Mouse (Mus musculus) stomach, postnatal 0 days (tissue): ENCODE results near the gene Gabpb2.

ENCODE experiments used
- CTCF ChIP-seq: IDR thresholded peaks from 2 replicates; pipeline ENCODE4 v1.5.1; 2016; ENCODE audit warnings: antibody characterized with exemption, low read depth, mild to moderate bottlenecking, moderate library complexity
- EP300 ChIP-seq: optimal IDR thresholded peaks from 2 replicates; pipeline ENCODE3; 2016; ENCODE audit warnings: antibody characterized with exemption

- no peak for TF ChIP-seq CTCF
- no peak for TF ChIP-seq EP300
Observed at GRCm38 (mm10) chr3:95161041-95161551, 56.6 kb downstream of the Gabpb2 start.
